Mouse (Mus musculus) C2C12 (cell line): ENCODE measurements around the gene Kat2a.

Experiments
- CTCF ChIP-seq: IDR thresholded peaks from one replicate; pipeline ENCODE4 v1.5.1; 2011; ENCODE audit not compliant: control insufficient read depth, insufficient read depth, insufficient read length
- MYOG ChIP-seq: IDR thresholded peaks from one replicate; pipeline ENCODE4 v1.6.1; 2011; ENCODE audit not compliant: control insufficient read depth, insufficient read length; ENCODE audit errors: extremely low read depth

DNA sequence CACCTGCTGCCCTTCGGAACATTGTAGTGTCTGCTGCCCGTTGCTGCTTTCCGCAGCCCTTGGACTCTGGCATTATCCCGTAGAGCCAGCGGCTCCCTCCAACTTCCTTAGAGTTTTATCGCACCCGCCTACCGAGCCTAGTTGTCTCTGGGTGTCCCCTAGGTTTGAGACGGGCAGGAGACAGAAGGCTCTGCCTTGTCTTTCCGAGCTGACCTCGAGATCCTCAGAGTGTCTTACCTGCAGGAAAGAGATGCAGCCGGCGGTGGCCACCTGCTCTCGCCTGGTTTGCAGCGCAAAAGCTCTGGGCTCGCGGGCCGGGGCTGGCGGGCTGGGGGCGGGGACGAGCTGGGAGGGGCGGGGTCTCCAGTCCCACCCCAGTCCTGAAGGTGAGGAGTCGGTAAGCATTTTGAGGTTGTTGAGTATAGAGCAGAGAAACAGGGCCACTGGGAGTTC is 20.1 kb downstream of the Kat2a start, which contains the start of gene Zfp385c:
- no peak for TF ChIP-seq CTCF
- TF ChIP-seq MYOG, result no peak
